Mouse (Mus musculus) liver, embryonic 14.5 days (tissue): ENCODE data around the gene Esp22. TPM values are rescaled to one million over a fixed set of nuclear protein-coding genes. Genes with fewer than 3 reads are reported as not detected.
"Not testable (repeated sequence)": the region's sequence is repeated elsewhere in the genome, so short reads cannot be mapped to it uniquely, and the experiment has no call there.

Experiments used
- ATAC-seq: fragments of 200-750 bp; cut with Nextera tagmentation; 2 replicates; pipeline ENCODE4 v1.8.0; 2017; ENCODE audit warnings: moderate number of reproducible peaks, mild to moderate bottlenecking, moderate library complexity; ENCODE audit not compliant: insufficient read depth
- DNase-seq, 3 experiments: peaks; one replicate each; pipeline ENCODE4 v3.0.0-alpha.2; 2012 to 2013; ENCODE audit warnings: low read depth in 3 of 3, low spot score in 3 of 3
- H3K27ac ChIP-seq: fragments of 300-500 bp; sonication (generic); 2 replicates; pipeline ENCODE4 v1.5.1; 2014; ENCODE audit warnings: moderate library complexity, mild to moderate bottlenecking, control low read depth, inconsistent platforms
- H3K27me3 ChIP-seq: fragments of 300-500 bp; sonication (generic); 2 replicates; pipeline ENCODE4 v1.6.1; 2014; ENCODE audit warnings: mild to moderate bottlenecking, low read length, moderate library complexity; ENCODE audit not compliant: control insufficient read depth, insufficient read depth
- H3K36me3 ChIP-seq: fragments of 300-500 bp; sonication (generic); replicated peaks from 2 replicates; pipeline ENCODE4 v1.6.1; 2014; ENCODE audit warnings: low read depth; ENCODE audit not compliant: control insufficient read depth, insufficient read depth
- H3K4me1 ChIP-seq, 2 experiments: fragments of 200-500 bp in 1 of 2; fragments of 300-500 bp in 1 of 2; sonication (generic) in 1 of 2; replicated peaks; 2 replicates each; pipeline ENCODE4 v1.6.1; 2012 to 2014; ENCODE audit warnings: antibody characterized with exemption in 1 of 2, inconsistent platforms in 1 of 2, low read length in 1 of 2; ENCODE audit not compliant: control insufficient read depth in 2 of 2, insufficient read depth in 2 of 2
- H3K4me2 ChIP-seq: fragments of 300-500 bp; sonication (generic); 2 replicates; pipeline ENCODE4 v1.6.1; 2014; ENCODE audit warnings: low read depth, mild to moderate bottlenecking, control low read depth, moderate library complexity
- H3K4me3 ChIP-seq, 2 experiments: fragments of 200-500 bp in 1 of 2; fragments of 300-500 bp in 1 of 2; sonication (generic) in 1 of 2; 2 replicates each; pipeline ENCODE4 v1.5.1; 2012 to 2014; ENCODE audit warnings: low read depth in 2 of 2, low read length in 2 of 2, mild to moderate bottlenecking in 2 of 2, control low read depth in 1 of 2, inconsistent platforms in 1 of 2, moderate library complexity in 1 of 2; ENCODE audit not compliant: insufficient read depth in 1 of 2
- H3K9ac ChIP-seq: fragments of 300-500 bp; sonication (generic); replicated peaks from 2 replicates; pipeline ENCODE4 v1.6.1; 2014; ENCODE audit warnings: mild to moderate bottlenecking, control low read depth, moderate library complexity
- H3K9me3 ChIP-seq: fragments of 300-500 bp; sonication (generic); 2 replicates; pipeline ENCODE4 v1.6.1; 2016; ENCODE audit warnings: low read length, mixed read lengths; ENCODE audit not compliant: control insufficient read depth
- CTCF ChIP-seq: IDR thresholded peaks from 2 replicates; pipeline ENCODE4 v1.5.1; 2016; ENCODE audit warnings: antibody characterized with exemption, low read depth, control low read depth
- EP300 ChIP-seq: IDR thresholded peaks from 2 replicates; pipeline ENCODE4 v1.6.1; 2016; ENCODE audit warnings: antibody characterized with exemption, low read depth
- WGBS: fragments of 180-500 bp; shearing (Covaris S2); extraction: QIAGEN DNeasy Blood & Tissue Kit; methylation state at CpG from one replicate; pipeline ENCODE4 v1.1.7; 2014; ENCODE audit not compliant: insufficient replicate concordance; 5-methylcytosine and 5-hydroxymethylcytosine counted together
- polyA plus RNA-seq, 2 experiments: library from polyadenylated mRNA; depleted of rRNA in 1 of 2; stranded (reverse) in 1 of 2; unstranded in 1 of 2; fragments of >200 nt; fragmentation: Nextera tagmentation in 1 of 2; extraction: Ambion mirVana in 1 of 2; gene quantifications; 2 replicates each; pipeline versions ENCODE4 v1.2.1 to v1.2.3; 2012 to 2014

The Esp22 gene
- polyA plus RNA-seq (2012; rRNA removed) = not detected in 2 replicates
- polyA plus RNA-seq (2014; fragmentation: Nextera tagmentation; extraction: Ambion mirVana) = not detected in 2 replicates

DNA sequence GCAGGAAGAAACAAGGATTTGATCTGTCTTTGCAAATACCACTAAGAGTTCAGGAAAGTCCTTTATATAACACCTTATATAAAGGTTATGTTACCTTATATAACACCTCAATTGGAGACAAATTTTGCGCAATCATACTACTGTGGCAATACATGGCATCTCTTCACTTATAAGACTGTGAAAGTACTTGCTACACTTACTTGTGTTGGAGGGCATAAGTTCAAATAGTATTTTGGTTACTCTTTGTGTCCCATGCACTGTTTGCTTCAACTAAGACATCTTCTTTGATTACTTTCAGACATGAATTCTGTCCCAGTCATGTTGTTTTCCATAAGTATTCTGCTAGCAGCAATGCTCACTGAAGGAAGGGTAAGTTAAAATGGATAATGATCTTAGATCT, at the start of gene Esp22:
Gene Esp22, plus strand, starts transcription at position 301 of the 400 bp plus-strand sequence.
- H3K4me3 ChIP-seq = no peak within 1 kb of the TSS
- H3K9me3 ChIP-seq = no peaks in the 10 kb centered on the region
- no peaks in the 10 kb centered on the region for H3K36me3 ChIP-seq
- TF ChIP-seq CTCF (no peak), EP300 (no peak)
- DNase-seq (no peak), ATAC-seq (no peak)
- no peak within 1 kb of the TSS for H3K9ac ChIP-seq
- WGBS = 68% methylated on average over 1 of the region's 1 CpGs
- H3K27me3 ChIP-seq = no peaks in the 10 kb centered on the region
- no peak within 1 kb of the TSS for H3K27ac ChIP-seq
- no peak within 1 kb of the TSS for H3K4me2 ChIP-seq
- H3K4me1 ChIP-seq = no peaks in the 10 kb centered on the region

DNA sequence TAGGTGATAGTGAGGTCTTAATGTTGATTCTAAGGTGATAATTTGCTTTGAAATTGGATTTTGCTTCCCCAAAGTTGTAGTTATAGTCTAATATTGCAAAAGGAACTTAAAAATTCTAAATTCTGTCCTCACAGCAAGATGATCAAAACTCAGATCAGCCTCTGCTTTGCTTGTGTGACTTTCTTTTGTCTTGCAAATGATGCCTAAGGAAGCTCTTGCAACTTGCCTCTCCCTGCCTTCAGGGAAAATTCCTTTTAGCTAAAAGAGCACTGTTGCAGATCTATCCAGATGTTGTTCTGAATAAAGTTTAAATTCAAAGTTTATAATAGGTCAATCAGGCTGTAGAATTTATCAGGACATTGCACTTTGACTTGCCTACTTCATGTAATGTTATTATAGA, 31.5 kb upstream of the Esp22 start:
- Histone ChIP-seq H3K27me3 (no peaks in the 10 kb centered on the region), H3K4me1 (no peaks in the 10 kb centered on the region), H3K36me3 (no peaks in the 10 kb centered on the region), H3K9me3 (no peaks in the 10 kb centered on the region), H3K4me3 (no peak overlapping the region), H3K4me2 (no peak overlapping the region), H3K9ac (no peak overlapping the region), H3K27ac (no peak overlapping the region)
- DNase-seq = no peak
- TF ChIP-seq EP300 = no peak
- TF ChIP-seq CTCF = no peak
- ATAC-seq = no peak

DNA sequence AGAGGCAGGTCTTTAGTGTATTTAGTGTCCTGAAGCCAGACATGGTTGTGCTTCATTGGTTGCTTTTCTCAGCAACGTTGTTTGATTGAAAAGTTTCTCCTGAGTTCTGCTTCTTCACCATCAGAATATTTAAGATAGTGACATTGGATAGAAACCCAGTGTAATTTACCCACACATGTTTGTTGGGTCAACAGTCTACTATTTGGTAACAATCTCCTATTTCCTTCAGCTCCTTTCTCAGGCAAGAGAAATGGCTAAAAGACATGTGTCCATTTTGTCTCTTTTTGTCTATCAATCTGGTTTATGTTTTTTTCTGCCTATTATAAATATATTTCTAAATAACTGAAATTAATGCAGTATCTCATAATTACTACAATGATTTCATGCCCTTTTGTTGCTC, 18.2 kb upstream of the Esp22 start, which contains the start of gene Esp23:
Gene Esp23, minus strand, starts transcription at position 101 of the 400 bp plus-strand sequence.
- H3K36me3 ChIP-seq = no peaks in the 10 kb centered on the region
- WGBS = 18% methylated on average over 1 of the region's 1 CpGs
- no peak within 1 kb of the TSS for H3K9ac ChIP-seq
- TF ChIP-seq CTCF (no peak), EP300 (no peak)
- H3K9me3 ChIP-seq = no peaks in the 10 kb centered on the region
- no peaks in the 10 kb centered on the region for H3K27me3 ChIP-seq
- H3K4me3 ChIP-seq = no peak within 1 kb of the TSS
- DNase-seq (no peak), ATAC-seq (no peak)
- no peaks in the 10 kb centered on the region for H3K4me1 ChIP-seq
- no peak within 1 kb of the TSS for H3K4me2 ChIP-seq
- no peak within 1 kb of the TSS for H3K27ac ChIP-seq

DNA sequence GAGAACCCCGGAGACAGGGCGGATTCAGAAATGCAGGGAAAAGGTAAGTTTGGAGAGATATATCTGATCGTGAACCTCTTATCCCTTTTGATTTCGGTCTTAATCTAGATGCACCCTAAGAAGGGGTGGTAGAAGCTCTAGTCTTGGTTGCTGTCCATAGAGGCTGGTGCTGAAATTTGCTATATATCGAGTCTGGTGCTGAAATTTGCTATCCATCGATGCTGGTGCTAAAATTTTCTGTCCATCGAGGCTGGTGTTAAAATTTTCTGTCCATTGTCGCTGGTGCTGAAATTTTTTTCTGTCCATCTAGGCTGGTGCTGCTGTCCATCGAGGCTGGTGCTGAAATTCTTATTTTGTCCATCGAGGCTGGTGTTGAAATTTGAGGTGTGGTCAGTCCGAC, 12.0 kb downstream of the Esp22 start:
- WGBS = 62% methylated on average over 11 of the region's 11 CpGs
- H3K9ac ChIP-seq, H3K4me2 ChIP-seq, ATAC-seq, H3K4me3 ChIP-seq, H3K4me1 ChIP-seq, H3K27me3 ChIP-seq, H3K9me3 ChIP-seq, H3K27ac ChIP-seq, DNase-seq, H3K36me3 ChIP-seq: not testable (repeated sequence)

- WGBS = 58% methylated on average over 12 of the region's 12 CpGs
- H3K9ac ChIP-seq, H3K36me3 ChIP-seq, H3K9me3 ChIP-seq, ATAC-seq, H3K4me3 ChIP-seq, H3K27me3 ChIP-seq, H3K4me1 ChIP-seq, DNase-seq, H3K27ac ChIP-seq, H3K4me2 ChIP-seq: not testable (repeated sequence)
Measured at GRCm38 (mm10) chr17:39129156-39129555, 34.0 kb downstream of the Esp22 start.

Other genes with a start within 250 kb of the Esp22 start
- gene Esp24, start 58.6 kb upstream of the Esp22 start, polyA plus RNA-seq (2012; rRNA removed) = not detected in 2 replicates
- not detected in 2 replicates for gene Esp24, start 58.6 kb upstream of the Esp22 start, polyA plus RNA-seq (2014; fragmentation: Nextera tagmentation; extraction: Ambion mirVana)
- gene Gm21903, start 52.0 kb upstream of the Esp22 start, polyA plus RNA-seq (2012; rRNA removed) = not detected in 2 replicates
- not detected in 2 replicates for gene Gm21903, start 52.0 kb upstream of the Esp22 start, polyA plus RNA-seq (2014; fragmentation: Nextera tagmentation; extraction: Ambion mirVana)
- not detected in 2 replicates for gene Esp23, start 18.3 kb upstream of the Esp22 start, polyA plus RNA-seq (2012; rRNA removed)
- gene Esp23, start 18.3 kb upstream of the Esp22 start, polyA plus RNA-seq (2014; fragmentation: Nextera tagmentation; extraction: Ambion mirVana) = not detected in 2 replicates